Mouse (Mus musculus) limb, embryonic 11.5 days (tissue): ENCODE data around the gene Actl11. TPM values are rescaled to one million over a fixed set of nuclear protein-coding genes. Genes with fewer than 3 reads are reported as not detected.

ENCODE experiments used
- ATAC-seq: fragments of 200-750 bp; cut with Nextera tagmentation; 2 replicates; pipeline ENCODE4 v1.8.0; 2017; ENCODE audit warnings: low read depth; ENCODE audit not compliant: insufficient number of reproducible peaks, low FRiP score, low TSS enrichment
- DNase-seq: peaks from one replicate; pipeline ENCODE4 v3.0.0-alpha.2; 2015; ENCODE audit warnings: low spot score
- H3K27ac ChIP-seq: fragments of 300-500 bp; sonication (generic); replicated peaks from 2 replicates; pipeline ENCODE4 v1.5.1; 2014; ENCODE audit warnings: low read depth, mild to moderate bottlenecking, low read length
- H3K27me3 ChIP-seq: fragments of 300-500 bp; sonication (generic); 2 replicates; pipeline ENCODE4 v1.6.1; 2014; ENCODE audit warnings: mild to moderate bottlenecking, low read length, mixed read lengths; ENCODE audit not compliant: control insufficient read depth, insufficient read depth
- H3K36me3 ChIP-seq: fragments of 300-500 bp; sonication (generic); 2 replicates; pipeline ENCODE4 v1.6.1; 2014; ENCODE audit warnings: mild to moderate bottlenecking, low read length, moderate library complexity, mixed read lengths; ENCODE audit not compliant: control insufficient read depth, insufficient read depth
- H3K4me1 ChIP-seq: fragments of 300-500 bp; sonication (generic); 2 replicates; pipeline ENCODE4 v1.6.1; 2014; ENCODE audit warnings: low read length, mixed read lengths; ENCODE audit not compliant: control insufficient read depth, insufficient read depth
- H3K4me2 ChIP-seq: fragments of 300-500 bp; sonication (generic); 2 replicates; pipeline ENCODE4 v1.6.1; 2014; ENCODE audit warnings: low read depth, mild to moderate bottlenecking, moderate library complexity; ENCODE audit not compliant: severe bottlenecking
- H3K4me3 ChIP-seq: fragments of 300-500 bp; sonication (generic); 2 replicates; pipeline ENCODE4 v1.5.1; 2014; ENCODE audit warnings: low read depth, low read length
- H3K9ac ChIP-seq: fragments of 300-500 bp; sonication (generic); 2 replicates; pipeline ENCODE4 v1.6.1; 2014; ENCODE audit warnings: mild to moderate bottlenecking, low read length
- H3K9me3 ChIP-seq: fragments of 300-500 bp; sonication (generic); 2 replicates; pipeline ENCODE4 v1.6.1; 2016; ENCODE audit warnings: low read length; ENCODE audit not compliant: control insufficient read depth
- WGBS: fragments of 180-500 bp; shearing (Covaris S2); extraction: QIAGEN DNeasy Blood & Tissue Kit; methylation state at CpG from one replicate; pipeline ENCODE4 v1.1.7; 2014; 5-methylcytosine and 5-hydroxymethylcytosine counted together
- polyA plus RNA-seq: library from polyadenylated mRNA; unstranded; fragments of >200 nt; fragmentation: Nextera tagmentation; extraction: Ambion mirVana; gene quantifications from 2 replicates; pipeline ENCODE4 v1.2.1, GENCODE M21; 2014

Actl11 gene
- polyA plus RNA-seq, 1 experiment from 2014 or later, result not detected

DNA sequence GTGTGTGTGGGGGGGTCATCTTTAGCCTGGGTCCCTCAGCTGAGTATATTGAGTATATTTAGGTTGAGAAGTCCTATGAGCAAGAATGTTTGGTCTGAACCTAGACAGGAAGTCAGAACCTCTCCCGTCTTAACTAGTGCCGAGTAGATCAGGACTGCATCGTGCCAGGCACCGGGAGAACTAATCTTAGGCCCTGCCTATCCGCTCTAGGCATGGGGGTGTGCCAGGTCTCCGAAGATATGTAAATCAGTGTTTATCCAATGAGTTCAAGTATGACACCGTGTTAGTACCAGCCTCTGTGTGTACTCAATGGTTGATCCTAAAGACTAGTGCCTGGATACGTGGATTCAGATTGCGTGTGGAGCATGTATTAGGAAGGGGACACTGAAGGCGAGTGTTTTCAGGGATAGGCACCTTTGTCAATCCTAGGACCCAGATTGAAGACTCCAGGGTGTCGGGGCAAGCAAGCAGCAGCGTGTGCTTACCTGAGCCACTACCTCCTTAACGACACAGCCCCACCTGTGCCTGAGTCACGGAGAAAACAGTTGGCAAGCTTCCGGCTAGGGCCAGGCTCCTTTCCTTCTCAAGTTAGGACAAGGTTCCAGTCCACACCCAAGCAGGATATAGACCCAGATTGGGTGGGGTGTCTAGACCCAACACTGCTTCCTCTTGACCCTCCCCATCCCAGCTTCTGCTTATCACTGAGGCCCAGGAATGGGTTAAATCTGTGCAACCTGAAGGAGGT is 18.1 kb upstream of the Actl11 start:
- H3K27ac ChIP-seq, result no peak overlapping the region
- no peaks in the 10 kb centered on the region for H3K36me3 ChIP-seq
- no peaks in the 10 kb centered on the region for H3K9me3 ChIP-seq
- peaks cover 20% of the 10 kb centered on the region for H3K4me1 ChIP-seq
- no peak overlapping the region for H3K4me2 ChIP-seq
- WGBS, result 88% methylated on average over 15 of the region's 15 CpGs
- no peak overlapping the region for H3K4me3 ChIP-seq
- DNase-seq (no peak), ATAC-seq (no peak)
- H3K27me3 ChIP-seq, result no peaks in the 10 kb centered on the region
- H3K9ac ChIP-seq, result no peak overlapping the region

DNA sequence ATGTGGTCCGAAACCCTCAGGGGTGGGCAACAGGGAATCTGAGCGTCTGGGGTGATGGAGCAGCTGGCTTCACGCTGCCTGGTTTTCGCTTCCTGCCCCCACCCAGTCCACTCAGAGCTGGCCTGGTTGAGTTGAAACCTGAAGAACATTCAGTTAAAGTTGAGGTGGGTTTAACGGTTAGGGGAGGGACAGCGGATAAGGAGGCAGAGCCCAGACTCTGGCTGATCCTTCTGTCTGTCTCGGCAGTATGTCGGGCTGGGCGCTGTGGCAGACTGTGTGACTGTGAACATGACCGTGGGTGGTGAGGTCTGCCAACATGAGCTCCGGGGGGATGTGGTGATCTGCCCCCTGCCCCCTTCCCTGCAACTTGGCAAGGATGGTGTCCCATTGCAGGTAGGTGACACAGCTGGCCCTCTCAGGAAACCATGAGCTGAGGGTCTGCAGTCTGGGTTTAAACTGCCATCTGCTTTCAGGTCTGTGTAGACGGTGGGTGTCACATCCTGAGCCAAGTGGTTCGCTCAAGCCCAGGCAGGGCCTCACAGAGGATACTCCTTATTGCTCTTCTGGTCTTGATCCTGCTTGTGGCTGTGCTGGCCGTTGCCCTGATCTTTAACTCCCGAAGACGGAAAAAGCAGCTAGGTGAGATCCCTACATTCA is 13.4 kb upstream of the Actl11 start:
- 77% methylated on average over 16 of the region's 16 CpGs for WGBS
- Histone ChIP-seq H3K4me2 (no peak overlapping the region), H3K27me3 (no peaks in the 10 kb centered on the region), H3K36me3 (no peaks in the 10 kb centered on the region), H3K27ac (no peak overlapping the region), H3K4me3 (no peak overlapping the region), H3K4me1 (peaks cover 7% of the 10 kb centered on the region; the same call in 1 of the 2 replicates), H3K9me3 (no peaks in the 10 kb centered on the region), H3K9ac (no peak overlapping the region)
- ATAC-seq, result no peak
- no peak for DNase-seq

DNA sequence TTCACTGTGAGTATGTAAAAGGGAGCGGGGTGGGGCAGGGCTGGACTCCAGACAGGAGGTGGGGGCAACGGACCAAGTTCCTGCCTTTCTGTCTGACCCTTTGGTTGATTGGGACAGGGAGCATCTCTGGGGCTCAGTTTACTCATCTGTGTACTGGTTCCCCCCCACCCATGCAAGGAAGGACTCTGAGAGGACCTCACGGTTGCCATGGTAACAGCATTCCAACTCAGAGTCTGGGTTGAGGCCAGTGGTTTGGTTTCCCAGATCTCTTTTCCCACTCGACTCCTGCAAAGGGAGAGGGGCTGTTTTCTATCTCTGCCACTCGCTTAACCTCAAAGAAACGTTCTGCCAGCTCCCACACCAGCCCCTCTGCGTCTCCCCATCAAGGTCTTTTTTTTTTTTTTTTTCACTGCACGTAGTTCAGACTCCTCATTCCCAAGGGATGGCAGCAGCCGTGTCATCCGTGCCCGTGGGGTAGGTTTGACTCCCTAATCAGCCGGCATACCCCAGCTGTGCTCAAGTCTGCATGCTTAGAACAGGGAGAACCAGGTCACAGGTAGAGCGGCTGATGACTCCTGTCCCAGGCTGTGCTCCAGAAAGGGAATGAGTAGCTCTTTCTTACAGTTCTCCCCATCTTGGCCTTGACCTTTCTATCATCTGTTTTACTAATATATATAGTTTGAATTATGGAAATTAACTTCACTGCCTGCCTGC is 10.2 kb upstream of the Actl11 start:
- no peak for DNase-seq

DNA sequence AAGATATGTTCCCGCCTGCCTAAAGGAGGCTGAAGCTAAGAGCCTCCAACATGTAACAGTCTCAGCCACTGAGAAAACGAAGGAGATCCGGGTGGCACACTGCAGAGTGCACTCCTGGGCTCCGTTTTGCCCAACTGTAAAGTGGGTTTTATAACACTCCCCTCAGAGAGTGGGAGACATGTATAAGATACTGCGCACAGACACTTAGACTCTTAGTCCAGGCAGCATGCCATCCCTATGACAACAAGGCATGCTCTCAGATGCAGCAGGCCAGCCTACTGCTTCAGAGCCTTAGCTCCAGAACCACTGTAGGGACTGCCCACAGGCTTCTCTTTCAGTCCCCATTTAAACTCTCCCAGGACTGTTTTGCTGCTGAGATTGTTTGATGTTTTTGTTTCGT is 9.4 kb upstream of the Actl11 start:
- no peaks in the 10 kb centered on the region for H3K9me3 ChIP-seq
- ATAC-seq (no peak), DNase-seq (no peak)
- H3K27ac ChIP-seq, result no peak overlapping the region
- no peak overlapping the region for H3K4me2 ChIP-seq
- H3K9ac ChIP-seq, result no peak overlapping the region
- H3K36me3 ChIP-seq, result no peaks in the 10 kb centered on the region
- WGBS, result 80% methylated on average over 6 of the region's 6 CpGs
- peaks cover 7% of the 10 kb centered on the region; the same call in 1 of the 2 replicates for H3K4me1 ChIP-seq
- no peak overlapping the region for H3K4me3 ChIP-seq
- H3K27me3 ChIP-seq, result no peaks in the 10 kb centered on the region

More for the DNA sequence above, 10.2 kb upstream of the Actl11 start:
- H3K4me2 ChIP-seq, result no peak overlapping the region
- H3K4me3 ChIP-seq, result no peak overlapping the region
- H3K36me3 ChIP-seq, result no peaks in the 10 kb centered on the region
- H3K27me3 ChIP-seq, result no peaks in the 10 kb centered on the region
- H3K9ac ChIP-seq, result no peak overlapping the region
- no peak for ATAC-seq
- no peak overlapping the region for H3K27ac ChIP-seq
- H3K4me1 ChIP-seq, result peaks cover 7% of the 10 kb centered on the region; the same call in 1 of the 2 replicates
- H3K9me3 ChIP-seq, result no peaks in the 10 kb centered on the region
- WGBS, result 39% methylated on average over 13 of the region's 13 CpGs

DNA sequence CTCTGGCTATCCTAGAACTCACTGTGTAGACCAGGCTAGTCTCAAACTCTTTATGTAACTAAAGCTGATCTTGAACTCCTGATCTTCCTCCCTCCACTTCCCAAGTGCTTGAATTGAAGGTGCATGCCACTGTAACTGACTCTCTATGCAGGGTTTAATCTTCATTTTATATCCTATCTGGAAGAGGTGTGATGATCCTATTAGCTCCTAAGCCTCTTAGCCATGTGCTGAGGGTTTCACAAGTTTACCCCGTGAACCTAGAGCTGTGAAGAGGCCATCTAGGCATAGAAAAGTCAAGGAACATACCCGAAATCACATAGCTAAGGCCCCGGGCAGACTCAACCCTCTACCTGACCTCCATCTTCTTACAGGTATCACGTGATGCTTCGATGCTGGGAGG is 8.8 kb upstream of the Actl11 start:
- H3K4me1 ChIP-seq, result peaks cover 7% of the 10 kb centered on the region; the same call in 1 of the 2 replicates
- H3K27ac ChIP-seq, result no peak overlapping the region
- no peaks in the 10 kb centered on the region for H3K27me3 ChIP-seq
- no peaks in the 10 kb centered on the region for H3K9me3 ChIP-seq
- DNase-seq (no peak), ATAC-seq (no peak)
- H3K9ac ChIP-seq, result no peak overlapping the region
- WGBS, result 89% methylated on average over 5 of the region's 5 CpGs
- H3K4me2 ChIP-seq, result no peak overlapping the region
- no peaks in the 10 kb centered on the region for H3K36me3 ChIP-seq
- no peak overlapping the region for H3K4me3 ChIP-seq

DNA sequence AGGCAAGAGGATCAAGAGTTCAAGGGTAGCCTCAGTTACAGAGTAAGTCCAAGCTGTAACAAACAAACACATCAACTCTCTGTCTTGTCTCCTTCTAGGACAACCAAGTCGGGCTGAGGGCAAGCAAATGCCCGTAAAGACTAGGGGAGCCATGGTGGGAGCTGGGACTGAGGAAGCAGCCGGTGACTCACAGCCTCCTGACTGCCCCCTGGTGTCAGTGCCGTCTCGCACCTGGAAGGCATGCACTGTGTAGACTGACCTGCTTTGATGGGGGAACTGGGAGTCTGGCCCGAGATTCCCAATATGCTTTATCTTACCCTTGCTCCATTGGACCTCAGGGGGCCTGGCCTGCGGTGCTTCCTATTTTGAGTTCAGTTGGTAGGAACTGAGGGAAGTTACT is 5.2 kb upstream of the Actl11 start:
- H3K27me3 ChIP-seq, result no peaks in the 10 kb centered on the region
- no peak overlapping the region for H3K4me2 ChIP-seq
- no peak for ATAC-seq
- H3K36me3 ChIP-seq, result no peaks in the 10 kb centered on the region
- H3K4me1 ChIP-seq, result peaks cover 3% of the 10 kb centered on the region; the same call in 1 of the 2 replicates
- H3K9ac ChIP-seq, result no peak overlapping the region
- WGBS, result 39% methylated on average over 7 of the region's 7 CpGs
- no peak overlapping the region for H3K4me3 ChIP-seq
- no peak overlapping the region for H3K27ac ChIP-seq
- peak; percentile 51 for DNase-seq
- H3K9me3 ChIP-seq, result no peaks in the 10 kb centered on the region

DNA sequence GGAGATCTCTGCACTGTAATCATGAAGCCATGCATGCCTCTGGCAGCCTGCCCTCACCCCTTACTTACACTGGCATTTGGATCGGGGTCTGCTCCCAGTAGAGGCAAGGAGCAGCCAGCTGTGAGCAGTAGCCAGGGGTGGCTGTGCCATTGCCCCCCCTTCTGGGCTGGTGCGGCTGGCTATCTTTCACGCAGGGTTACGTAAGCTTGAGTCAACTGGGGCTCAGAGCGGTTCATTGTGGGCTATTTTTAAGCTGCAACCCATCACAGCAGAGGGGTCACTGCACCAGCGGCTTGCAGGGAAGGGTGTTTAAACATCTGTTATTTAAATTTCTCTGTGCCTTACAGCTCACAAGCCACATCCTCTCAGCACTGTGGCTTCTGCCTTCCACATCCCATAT is 4.3 kb upstream of the Actl11 start:
- no peaks in the 10 kb centered on the region for H3K9me3 ChIP-seq
- WGBS, result 68% methylated on average over 6 of the region's 6 CpGs
- DNase-seq, result no peak
- H3K36me3 ChIP-seq, result no peaks in the 10 kb centered on the region
- H3K27ac ChIP-seq, result no peak overlapping the region
- no peaks in the 10 kb centered on the region for H3K27me3 ChIP-seq
- H3K9ac ChIP-seq, result no peak overlapping the region
- H3K4me3 ChIP-seq, result no peak overlapping the region
- no peaks in the 10 kb centered on the region for H3K4me1 ChIP-seq
- H3K4me2 ChIP-seq, result no peak overlapping the region
- no peak for ATAC-seq

DNA sequence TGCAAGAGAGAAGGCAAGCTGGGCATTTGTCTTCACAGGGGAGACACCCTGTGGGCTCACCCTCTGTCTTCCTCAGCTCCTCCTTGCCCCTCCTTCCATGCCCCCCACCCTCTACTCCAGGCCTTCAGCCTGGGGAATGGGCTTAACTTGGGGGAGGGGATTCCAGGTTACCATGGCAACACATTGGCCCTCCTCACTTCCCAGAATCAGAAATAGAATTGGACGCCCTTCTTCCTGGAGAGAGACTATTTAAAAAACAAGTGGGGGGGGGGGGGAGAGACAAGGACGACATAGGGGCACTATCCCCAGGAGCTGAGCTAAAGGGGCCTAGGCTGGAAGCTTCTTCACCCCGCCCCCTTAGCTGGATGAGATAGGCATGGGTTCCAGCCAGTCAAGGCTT is 3.0 kb upstream of the Actl11 start:
- Histone ChIP-seq H3K27me3 (no peaks in the 10 kb centered on the region), H3K4me2 (no peak overlapping the region), H3K36me3 (no peaks in the 10 kb centered on the region), H3K4me1 (no peaks in the 10 kb centered on the region), H3K4me3 (no peak overlapping the region), H3K9me3 (no peaks in the 10 kb centered on the region), H3K9ac (no peak overlapping the region), H3K27ac (no peak overlapping the region)
- no peak for ATAC-seq
- WGBS, result 58% methylated on average over 2 of the region's 3 CpGs
- DNase-seq, result no peak
